Mouse (Mus musculus) MEL (cell line): Measurements from ENCODE around the gene Slc2a9. TPM values are rescaled to one million over a fixed set of nuclear protein-coding genes. Genes with fewer than 3 reads are reported as not detected.
A peak's percentile ranks its signal among the peaks of the same experiment; 100 is the strongest.
"Not testable (repeated sequence)": the region's sequence is repeated elsewhere in the genome, so short reads cannot be mapped to it uniquely, and the experiment has no call there.

Source experiments
- DNase-seq: peaks from one replicate; pipeline ENCODE4 v3.0.0; 2011; ENCODE audit warnings: low read depth, low spot score
- H3K27ac ChIP-seq: 2 replicates; pipeline ENCODE4 v1.5.1; 2012; ENCODE audit warnings: low read depth, mild to moderate bottlenecking, control low read depth, low read length, moderate library complexity; ENCODE audit not compliant: control insufficient read depth
- H3K27me3 ChIP-seq, 2 experiments: fragments of 150-350 bp in 1 of 2; sonication (generic) in 1 of 2; 2 replicates each; pipeline ENCODE4 v1.6.1; 2012; ENCODE audit warnings: low read length in 2 of 2, mild to moderate bottlenecking in 2 of 2, improper control_type of control experiment in 1 of 2, moderate library complexity in 1 of 2; ENCODE audit not compliant: insufficient read depth in 2 of 2, control insufficient read depth in 1 of 2
- H3K36me3 ChIP-seq, 2 experiments: 2 replicates each; pipeline ENCODE4 v1.6.1; 2012 to 2014; ENCODE audit warnings: low read length in 2 of 2, improper control_type of control experiment in 1 of 2, inconsistent platforms in 1 of 2, mild to moderate bottlenecking in 1 of 2; ENCODE audit not compliant: insufficient read depth in 2 of 2, control insufficient read depth in 1 of 2
- H3K4me1 ChIP-seq, 2 experiments: fragments of 150-350 bp in 1 of 2; sonication (generic) in 1 of 2; 2 replicates each; pipeline ENCODE4 v1.6.1; 2012; ENCODE audit warnings: low read length in 2 of 2, improper control_type of control experiment in 1 of 2, mild to moderate bottlenecking in 1 of 2; ENCODE audit not compliant: insufficient read depth in 2 of 2, control insufficient read depth in 1 of 2
- H3K4me3 ChIP-seq, 2 experiments: fragments of 150-350 bp in 1 of 2; sonication (generic) in 1 of 2; 2 replicates each; pipeline ENCODE4 v1.5.1; 2012; ENCODE audit warnings: low read depth in 2 of 2, low read length in 2 of 2, mild to moderate bottlenecking in 2 of 2, moderate library complexity in 2 of 2, control low read depth in 1 of 2, improper control_type of control experiment in 1 of 2; ENCODE audit not compliant: control insufficient read depth in 1 of 2, insufficient read depth in 1 of 2
- H3K79me2 ChIP-seq: 2 replicates; pipeline ENCODE4 v1.6.1; 2012; ENCODE audit warnings: mild to moderate bottlenecking, low read length, moderate library complexity; ENCODE audit not compliant: control insufficient read depth, poor library complexity, insufficient read depth
- H3K9ac ChIP-seq: 2 replicates; pipeline ENCODE4 v1.6.1; 2012; ENCODE audit warnings: low read depth, mild to moderate bottlenecking, control low read depth, low read length, moderate library complexity; ENCODE audit not compliant: control insufficient read depth, poor library complexity, severe bottlenecking
- H3K9me3 ChIP-seq: fragments of 150-350 bp; sonication (generic); replicated peaks from 2 replicates; pipeline ENCODE4 v1.6.1; 2012; ENCODE audit warnings: mild to moderate bottlenecking, low read length, improper control_type of control experiment, moderate library complexity; ENCODE audit not compliant: insufficient read depth
- BHLHE40 ChIP-seq: IDR thresholded peaks from 2 replicates; pipeline ENCODE4 v1.6.1; 2012; ENCODE audit warnings: low read depth, mild to moderate bottlenecking, inconsistent platforms, low read length, improper control_type of control experiment, borderline replicate concordance
- CHD1 ChIP-seq: IDR thresholded peaks from 2 replicates; pipeline ENCODE4 v1.6.1; 2012; ENCODE audit warnings: low read depth, mild to moderate bottlenecking, inconsistent platforms, low read length, improper control_type of control experiment
- CHD2 ChIP-seq: IDR thresholded peaks from 2 replicates; pipeline ENCODE4 v1.6.1; 2011; ENCODE audit warnings: low read length, improper control_type of control experiment
- GATA1 ChIP-seq: IDR thresholded peaks from 2 replicates; pipeline ENCODE4 v1.6.1; 2011; ENCODE audit warnings: low read depth, low read length, improper control_type of control experiment
- HCFC1 ChIP-seq: IDR thresholded peaks from 2 replicates; pipeline ENCODE4 v1.6.1; 2012; ENCODE audit warnings: low read depth, mild to moderate bottlenecking, inconsistent platforms, low read length, improper control_type of control experiment, moderate library complexity
- KAT2A ChIP-seq: conservative IDR thresholded peaks from 2 replicates; pipeline ENCODE4 v1.6.1; 2012; ENCODE audit warnings: low read depth, low read length, improper control_type of control experiment, inconsistent platforms
- MAX ChIP-seq: IDR thresholded peaks from 2 replicates; pipeline ENCODE4 v1.6.1; 2011; ENCODE audit warnings: low read length, improper control_type of control experiment
- MAZ ChIP-seq: IDR thresholded peaks from 2 replicates; pipeline ENCODE4 v1.6.1; 2012; ENCODE audit warnings: low read depth, mild to moderate bottlenecking, inconsistent platforms, low read length, improper control_type of control experiment
- MEF2A ChIP-seq: IDR thresholded peaks from 2 replicates; pipeline ENCODE4 v1.6.1; 2014; ENCODE audit warnings: low read depth, mild to moderate bottlenecking, inconsistent platforms, low read length, improper control_type of control experiment; ENCODE audit not compliant: poor library complexity, insufficient replicate concordance, severe bottlenecking; ENCODE audit errors: extremely low read depth
- MXI1 ChIP-seq: IDR thresholded peaks from 2 replicates; pipeline ENCODE4 v1.6.1; 2011; ENCODE audit warnings: mild to moderate bottlenecking, low read depth, low read length, improper control_type of control experiment
- MYC ChIP-seq: IDR thresholded peaks from 2 replicates; pipeline ENCODE4 v1.6.1; 2011; ENCODE audit warnings: low read depth, mild to moderate bottlenecking, low read length, improper control_type of control experiment, moderate library complexity
- NELFE ChIP-seq: IDR thresholded peaks from 2 replicates; pipeline ENCODE4 v1.6.1; 2011; ENCODE audit warnings: low read depth, low read length, improper control_type of control experiment
- NRF1 ChIP-seq: IDR thresholded peaks from 2 replicates; pipeline ENCODE4 v1.6.1; 2014; ENCODE audit warnings: low read depth, mild to moderate bottlenecking, inconsistent platforms, low read length, improper control_type of control experiment, moderate library complexity; ENCODE audit not compliant: poor library complexity, insufficient read depth, severe bottlenecking
- POLR2A ChIP-seq, 2 experiments: IDR thresholded peaks; 2 replicates each; pipeline ENCODE4 v1.6.1; 2011 to 2012; ENCODE audit warnings: low read length in 2 of 2, mild to moderate bottlenecking in 2 of 2, control low read depth in 1 of 2, improper control_type of control experiment in 1 of 2, low read depth in 1 of 2, moderate library complexity in 1 of 2; ENCODE audit not compliant: control insufficient read depth in 1 of 2, insufficient read depth in 1 of 2, poor library complexity in 1 of 2
- POLR2AphosphoS2 ChIP-seq: IDR thresholded peaks from 2 replicates; pipeline ENCODE4 v1.6.1; 2011; ENCODE audit warnings: low read length, improper control_type of control experiment
- POLR2AphosphoS5 ChIP-seq: IDR thresholded peaks from 2 replicates; pipeline ENCODE4 v1.6.1; 2012; ENCODE audit warnings: low read depth, borderline replicate concordance, mild to moderate bottlenecking, inconsistent platforms, low read length, moderate library complexity, mixed read lengths
- RAD21 ChIP-seq: IDR thresholded peaks from 2 replicates; pipeline ENCODE4 v1.6.1; 2011; ENCODE audit warnings: mild to moderate bottlenecking, low read depth, low read length, improper control_type of control experiment
- RCOR1 ChIP-seq: IDR thresholded peaks from 2 replicates; pipeline ENCODE4 v1.6.1; 2012; ENCODE audit warnings: low read depth, mild to moderate bottlenecking, inconsistent platforms, low read length, improper control_type of control experiment
- TAL1 ChIP-seq: IDR thresholded peaks from 2 replicates; pipeline ENCODE4 v1.6.1; 2012; ENCODE audit warnings: mild to moderate bottlenecking, inconsistent platforms, low read length, moderate library complexity, mixed read lengths
- ZC3H11A ChIP-seq: IDR thresholded peaks from 2 replicates; pipeline ENCODE4 v1.6.1; 2012; ENCODE audit warnings: low read depth, mild to moderate bottlenecking, inconsistent platforms, low read length, improper control_type of control experiment
- ZMIZ1 ChIP-seq: IDR thresholded peaks from 2 replicates; pipeline ENCODE4 v1.6.1; 2012; ENCODE audit warnings: low read depth, mild to moderate bottlenecking, inconsistent platforms, low read length, improper control_type of control experiment, moderate library complexity
- ZNF384 ChIP-seq: IDR thresholded peaks from 2 replicates; pipeline ENCODE4 v1.6.1; 2012; ENCODE audit warnings: low read depth, mild to moderate bottlenecking, inconsistent platforms, low read length, improper control_type of control experiment
- polyA plus RNA-seq, 2 experiments: library from polyadenylated mRNA; stranded (reverse) in 1 of 2; unstranded in 1 of 2; fragments of >175 nt in 1 of 2; fragments of >200 nt in 1 of 2; gene quantifications; 2 replicates each; pipeline versions ENCODE4 v1.2.1 to v1.2.4; 2012; ENCODE audit warnings: low replicate concordance in 2 of 2, low read depth in 1 of 2; ENCODE audit not compliant: insufficient read length in 2 of 2, insufficient read depth in 1 of 2, missing spikeins in 1 of 2
- total RNA-seq: library from RNA; depleted of rRNA; stranded (reverse); fragments of 300-350 nt; gene quantifications from 2 replicates; pipeline ENCODE4 v1.2.3, GENCODE M21; 2012

The Slc2a9 gene
- total and polyA plus RNA-seq, 3 experiments: 1.1 to 4.2 TPM; not detected in 1

DNA sequence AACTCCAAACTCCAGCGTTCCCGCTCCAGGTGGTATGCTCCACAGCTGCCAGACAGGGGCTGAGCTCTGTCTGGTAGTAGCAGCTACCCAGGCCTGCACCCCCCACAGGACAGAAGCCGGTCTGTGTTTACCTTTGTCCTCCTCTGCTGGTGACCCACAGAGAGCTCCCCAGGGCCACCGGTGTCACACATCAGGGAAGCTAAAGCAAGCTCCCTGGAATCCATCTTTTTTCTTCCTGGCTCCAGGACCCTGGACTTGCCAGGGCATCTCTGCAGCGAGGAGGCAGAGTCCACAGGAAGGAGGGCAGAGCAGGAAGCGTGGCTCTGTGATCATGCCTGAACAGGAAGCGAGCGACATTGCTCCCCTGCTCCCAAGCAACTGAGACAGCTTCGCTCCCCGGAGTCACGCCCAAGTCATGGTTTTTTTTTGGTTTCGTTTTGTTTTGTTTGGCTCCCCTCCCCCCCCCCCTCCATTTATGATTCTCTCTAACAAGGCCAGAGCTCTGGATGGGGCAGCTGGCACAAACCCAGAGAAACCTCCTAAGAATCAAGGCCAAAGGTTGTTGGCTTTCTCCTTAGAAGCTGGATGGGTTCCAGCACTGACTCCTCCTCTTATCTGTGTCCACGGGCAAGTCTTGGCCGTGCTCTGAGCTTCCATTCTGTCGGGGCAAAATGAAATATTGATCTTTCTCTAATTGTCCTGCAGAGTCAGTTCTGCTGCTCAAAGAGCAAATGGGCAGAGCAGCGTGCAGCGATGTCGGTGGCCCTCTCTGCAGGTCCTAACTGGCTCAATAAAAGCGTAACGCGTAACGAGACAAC, 22.8 kb downstream of the Slc2a9 start (continued):
- TF ChIP-seq RAD21 (no peak), POLR2AphosphoS2 (0 out of 2 replicates have a peak, but pooled peaks have one; percentile 33), ZMIZ1 (peak; percentile 32; the same call in 1 of the 2 replicates), POLR2AphosphoS5 (no peak), KAT2A (no peak), BHLHE40 (no peak), MYC (0 out of 2 replicates have a peak, but pooled peaks have one; percentile 57), MEF2A (no peak), HCFC1 (0 out of 2 replicates have a peak, but pooled peaks have one; percentile 56), MAZ (no peak), MAX (peak; percentile 77), TAL1 (no peak), CHD1 (no peak), NELFE (no peak; the same call in 1 of the 2 replicates), GATA1 (peak; percentile 12; the same call in 1 of the 2 replicates), NRF1 (no peak), CHD2 (no peak), ZC3H11A (0 out of 2 replicates have a peak, but pooled peaks have one; percentile 15), ZNF384 (peak; percentile 74), MXI1 (peak; percentile 85), RCOR1 (no peak)

DNA sequence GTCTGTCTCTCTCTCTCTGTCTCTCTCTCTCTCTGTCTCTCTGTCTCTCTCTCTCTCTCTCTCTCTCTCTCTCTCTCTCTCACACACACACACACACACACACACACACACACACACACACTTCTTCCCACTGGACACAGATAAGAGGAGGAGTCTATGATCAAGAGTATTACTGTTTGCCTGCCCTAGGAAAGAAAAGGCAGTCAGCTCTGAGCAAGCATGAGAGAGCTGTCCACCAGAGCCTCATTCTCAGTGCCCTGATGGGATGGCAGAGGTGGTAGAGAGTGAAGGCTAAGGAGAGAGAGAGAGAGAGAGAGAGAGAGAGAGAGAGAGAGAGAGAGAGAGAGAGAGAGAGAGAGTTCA, 23.4 kb downstream of the Slc2a9 start:
- DNase-seq, H3K27me3 ChIP-seq, H3K9me3 ChIP-seq, H3K79me2 ChIP-seq: not testable (repeated sequence)
- peaks cover 4 to 37% of the 10 kb centered on the region in 2 experiments for H3K4me1 ChIP-seq
- peak overlapping the region; percentile 83 for H3K9ac ChIP-seq
- peaks cover 0 to 14% of the 10 kb centered on the region in 2 experiments; a peak in 2 of 4 replicates for H3K36me3 ChIP-seq
- peak overlapping the region; percentile 86 for H3K4me3 ChIP-seq
- peak overlapping the region; percentile 63 for H3K27ac ChIP-seq
- 0 out of 4 replicates have a peak, but pooled peaks of 1 of the 2 experiments have one; percentile 14 for TF ChIP-seq POLR2A (IDR thresholded peaks at IDR 0.05; ENCODE audit: control insufficient read depth in 1 of 2, insufficient read depth in 1 of 2, low read depth in 1 of 2, low read length in 2 of 2, poor library complexity in 1 of 2)
